Mouse (Mus musculus) adrenal gland, postnatal 10 days (tissue): ENCODE data around the gene Tcp11l1. TPM values are rescaled to one million over a fixed set of nuclear protein-coding genes. Genes with fewer than 3 reads are reported as not detected.
A peak's percentile ranks its signal among the peaks of the same experiment; 100 is the strongest.

ENCODE experiments used
- DNase-seq: peaks from one replicate; pipeline ENCODE4 v3.0.0; 2021; ENCODE audit warnings: mixed read lengths
- total RNA-seq, 2 experiments: library from RNA; stranded (reverse); gene quantifications; 2 replicates each; pipeline ENCODE4 v1.2.3; 2021

Gene Tcp11l1
- total RNA-seq, 2 experiments from 2014 or later: 9.4 to 13.0 TPM

DNA sequence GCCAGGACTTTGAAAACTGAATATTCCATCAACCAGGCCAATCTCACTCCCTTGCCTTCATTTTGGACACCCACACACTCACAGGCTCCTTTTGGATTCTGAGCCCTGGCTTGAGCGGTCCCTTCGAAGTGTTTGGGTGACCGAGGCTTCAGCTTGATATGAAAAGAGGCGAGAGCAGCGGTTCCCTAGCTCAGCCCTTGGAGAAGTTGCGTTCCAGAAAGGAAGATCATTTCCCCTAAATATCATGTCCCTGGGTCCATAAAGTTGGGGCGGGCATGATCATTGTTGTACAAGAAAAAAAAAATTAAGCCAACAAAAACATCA is 479 bp upstream of the Tcp11l1 start:
- DNase-seq: no peak

DNA sequence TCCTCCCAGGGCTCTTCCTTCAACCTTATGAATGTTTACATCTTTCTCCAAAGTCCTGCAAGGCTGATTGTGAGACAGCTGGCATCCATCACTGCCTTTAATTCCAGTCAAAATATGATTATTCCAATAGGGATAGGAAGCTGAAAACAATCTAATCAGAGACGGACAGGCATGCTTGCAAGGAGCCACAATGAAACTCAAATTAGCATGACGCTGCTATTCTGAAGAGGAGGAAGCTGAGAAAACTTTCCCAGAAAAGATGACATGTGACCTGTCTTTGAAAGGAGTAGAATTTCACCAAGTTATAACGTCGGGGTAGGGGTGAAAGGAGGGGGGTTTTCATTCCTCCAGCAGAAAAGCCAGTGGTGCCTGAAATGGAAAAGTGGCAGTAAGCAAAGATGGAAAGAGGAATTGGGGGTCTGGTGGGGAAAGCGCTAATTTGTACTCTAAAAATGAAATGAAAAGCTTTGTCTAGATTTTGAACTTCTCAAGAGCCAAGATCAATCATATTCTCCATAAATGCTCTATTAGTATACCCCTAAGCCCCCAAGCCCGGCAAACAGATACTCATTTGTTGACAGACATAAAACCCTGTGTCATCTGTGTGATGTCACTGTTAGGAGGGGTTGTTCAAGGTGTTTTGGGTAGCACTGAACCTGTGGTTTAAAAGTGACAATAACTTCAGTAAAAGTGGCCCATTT is 1.1 kb downstream of the Tcp11l1 start:
- no peak for DNase-seq

DNA sequence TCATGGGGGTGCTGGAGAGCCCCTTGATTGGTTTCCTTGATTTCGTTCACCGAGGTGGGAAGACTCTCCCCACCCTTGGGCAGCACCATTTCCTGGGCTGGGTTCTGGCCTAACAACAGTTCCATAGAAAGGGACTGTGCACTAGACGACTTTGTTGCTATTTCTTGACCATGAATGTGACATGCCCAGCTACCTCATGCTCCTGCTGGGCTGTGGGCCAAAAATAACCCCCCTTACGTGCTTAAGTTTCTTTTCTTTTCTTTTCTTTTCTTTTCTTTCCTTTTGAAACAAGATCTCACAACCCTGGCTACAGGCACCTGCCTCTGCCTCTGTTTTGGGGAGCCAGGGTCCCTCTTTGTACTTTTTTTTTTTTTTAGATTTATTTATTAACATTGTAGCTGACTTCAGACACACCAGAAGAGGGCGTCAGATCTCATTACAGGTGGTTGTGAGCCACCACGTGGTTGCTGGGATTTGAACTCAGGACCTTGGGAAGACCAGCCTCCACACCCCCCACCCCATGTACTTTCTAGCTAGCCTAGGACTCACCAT is 2.1 kb downstream of the Tcp11l1 start:
- DNase-seq: no peak

DNA sequence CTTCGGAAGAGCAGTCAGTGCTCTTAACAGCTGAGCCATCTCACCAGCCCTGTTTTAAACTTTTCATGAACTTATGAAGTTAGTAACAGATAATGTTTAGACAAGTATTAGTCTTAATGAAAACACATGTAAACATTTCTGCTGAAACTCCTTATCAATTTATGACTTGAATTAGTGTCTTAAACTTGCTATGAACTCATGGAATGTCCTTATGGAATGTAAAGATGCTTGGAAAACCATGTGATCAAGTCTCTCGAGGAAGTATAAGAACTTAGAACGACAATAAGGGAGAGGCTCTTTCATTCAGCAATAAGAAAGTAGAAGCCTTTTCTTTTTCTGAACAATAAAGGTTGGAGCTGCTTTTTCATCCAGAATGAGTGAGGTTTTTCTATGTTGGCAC is 7.6 kb downstream of the Tcp11l1 start:
- no peak for DNase-seq

DNA sequence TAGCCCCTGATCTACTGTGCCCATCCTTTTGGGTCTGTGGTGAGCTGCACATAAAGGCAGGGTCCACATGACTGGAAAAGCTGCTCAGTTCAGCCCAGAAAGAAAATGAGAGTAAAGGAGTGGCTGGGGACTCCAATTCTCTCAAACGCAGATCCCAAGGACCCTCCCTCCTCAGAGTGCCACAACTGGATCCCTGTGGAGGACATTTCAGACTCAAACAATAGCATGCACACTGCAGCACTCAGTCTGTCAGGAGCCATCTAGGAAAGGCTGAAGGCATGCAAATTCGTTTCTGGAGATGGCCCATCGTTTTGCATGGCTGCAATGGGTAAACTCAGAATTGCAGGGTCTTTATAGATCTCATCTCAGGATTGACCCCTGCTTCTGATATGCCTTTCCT is 8.8 kb downstream of the Tcp11l1 start:
- DNase-seq: no peak

DNA sequence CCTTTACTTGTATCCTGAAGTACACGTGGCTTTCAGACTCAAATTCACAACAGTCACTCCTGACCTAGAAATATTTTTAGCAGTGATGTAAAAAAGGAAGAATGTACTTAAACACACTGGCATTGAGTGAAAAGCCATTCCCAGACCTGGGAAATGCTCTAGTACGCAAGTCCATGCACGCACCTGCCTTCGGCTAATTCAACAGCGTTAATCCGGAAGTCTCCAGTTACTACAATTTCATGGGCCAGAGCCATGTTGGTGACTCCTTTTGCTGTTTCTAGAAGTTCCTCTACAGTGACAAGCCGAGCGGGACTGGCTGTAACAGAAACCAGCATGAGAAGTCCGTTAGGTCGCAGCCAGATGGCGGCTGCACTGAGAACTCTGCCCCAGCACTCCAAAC is 12.3 kb downstream of the Tcp11l1 start:
- DNase-seq: no peak

DNA sequence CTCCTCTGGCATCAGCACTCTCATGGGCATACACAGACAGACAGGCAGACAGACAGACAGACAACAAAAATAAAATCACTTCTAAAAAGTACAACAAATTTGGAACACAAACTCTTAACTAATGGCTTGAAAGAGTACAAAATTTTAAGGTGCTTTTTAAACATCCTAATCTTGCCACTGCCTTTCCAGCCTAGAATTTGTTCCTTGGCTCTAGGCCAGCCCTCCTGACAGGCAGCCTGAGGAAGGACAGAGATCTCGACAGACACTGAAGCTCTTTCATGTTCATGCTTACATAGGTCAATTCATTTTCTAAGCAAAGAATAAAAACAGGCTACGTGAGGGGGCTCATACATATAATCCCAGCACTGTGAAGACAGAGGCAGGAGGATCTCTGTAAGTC is 19.4 kb downstream of the Tcp11l1 start:
- DNase-seq: peak; percentile 46

DNA sequence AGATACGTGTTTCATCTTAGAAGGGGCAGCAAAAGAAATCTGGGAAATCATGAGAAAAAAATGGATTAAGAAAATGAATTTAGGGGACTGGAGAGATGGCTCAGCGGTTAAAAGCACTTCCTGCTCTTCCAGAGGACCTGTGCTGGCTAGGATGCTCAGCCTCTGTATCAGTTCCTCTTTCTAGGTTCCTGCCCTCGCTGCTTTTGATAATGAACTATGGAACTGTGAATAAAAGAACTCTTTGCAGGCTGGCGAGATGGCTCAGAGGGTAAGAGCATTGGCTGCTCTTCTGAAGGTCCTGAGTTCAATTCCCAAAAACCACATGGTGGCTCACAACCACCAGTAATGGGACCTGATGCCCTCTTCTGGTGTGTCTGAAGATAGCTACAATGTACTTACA is 21.2 kb downstream of the Tcp11l1 start:
- DNase-seq: no peak

DNA sequence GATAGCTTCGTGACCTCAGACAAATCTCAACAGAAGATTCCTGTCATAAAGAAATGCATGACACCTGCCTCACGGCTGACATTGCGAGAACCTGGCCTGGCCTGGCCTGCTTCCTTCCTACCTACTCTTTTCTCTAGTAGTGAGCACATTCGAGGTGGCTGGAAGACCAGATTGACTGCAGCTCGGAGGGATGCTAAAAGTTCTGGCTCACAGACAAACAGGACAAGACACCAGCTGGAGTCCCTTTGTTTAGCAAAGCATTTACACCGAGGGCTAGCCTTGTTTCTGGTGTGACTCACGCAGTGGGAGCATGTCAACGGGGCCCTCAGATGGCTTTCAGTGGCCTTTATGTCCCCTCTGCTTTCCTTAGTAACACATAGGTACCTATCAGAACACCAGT is 23.2 kb downstream of the Tcp11l1 start:
- DNase-seq: no peak

DNA sequence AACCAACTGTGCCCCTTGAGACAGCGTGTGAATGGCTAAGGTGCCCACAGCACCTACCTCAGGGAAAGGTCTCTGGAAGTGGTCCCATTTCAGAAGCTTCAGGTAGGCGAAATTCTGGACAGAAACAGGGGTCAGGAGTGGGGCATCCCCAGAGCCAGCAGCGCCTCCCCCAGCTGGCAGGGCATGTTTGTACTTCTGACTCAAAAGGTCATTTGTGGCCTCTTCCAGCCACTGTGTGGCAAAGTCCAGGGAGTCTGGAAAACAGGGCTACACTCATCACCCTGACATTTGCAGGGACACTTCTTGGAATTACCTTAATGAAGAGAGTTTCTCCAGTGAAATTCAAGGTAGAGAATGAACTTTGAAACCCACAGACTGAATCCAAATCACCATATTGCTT is 23.6 kb downstream of the Tcp11l1 start:
- no peak for DNase-seq

DNA sequence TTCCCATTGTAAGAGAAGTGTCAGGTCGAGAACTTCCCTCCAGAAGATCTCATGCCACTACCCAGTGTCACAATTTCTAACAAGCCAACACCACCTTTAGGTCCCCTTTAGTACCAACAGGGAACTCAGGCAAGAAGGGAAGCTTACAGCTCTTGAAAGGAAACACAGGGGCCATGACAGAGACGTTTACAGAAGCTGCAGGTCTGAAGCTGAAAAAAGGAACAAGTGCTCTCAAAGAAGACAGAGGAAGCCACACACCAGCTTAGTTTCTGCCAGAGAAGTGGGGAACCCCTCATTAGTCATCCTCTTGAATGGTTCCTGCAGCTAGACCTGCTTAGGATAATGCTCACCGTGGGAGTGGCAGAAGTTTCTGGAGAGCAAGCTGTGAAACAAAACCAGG is 24.7 kb downstream of the Tcp11l1 start:
- no peak for DNase-seq

DNA sequence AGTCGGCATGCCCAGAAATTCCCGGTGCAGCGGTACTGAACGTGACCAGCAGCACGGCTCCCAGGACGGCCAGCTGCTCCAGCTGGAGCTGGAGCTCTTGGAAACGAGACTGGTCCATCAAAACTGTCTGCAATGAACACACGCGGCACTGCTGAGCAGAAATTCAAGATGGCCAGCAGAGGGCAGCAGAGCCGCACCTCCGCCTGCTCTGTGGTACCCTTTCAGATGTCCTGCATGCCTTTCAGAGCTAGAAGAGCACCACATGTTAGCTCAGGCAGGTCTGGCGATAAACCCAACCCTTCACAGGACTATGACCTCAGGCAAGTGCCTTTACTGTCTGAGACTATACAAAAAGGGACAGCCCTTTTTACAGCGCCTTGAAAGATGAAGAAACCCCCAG is 26.6 kb downstream of the Tcp11l1 start:
- DNase-seq: peak; percentile 83

DNA sequence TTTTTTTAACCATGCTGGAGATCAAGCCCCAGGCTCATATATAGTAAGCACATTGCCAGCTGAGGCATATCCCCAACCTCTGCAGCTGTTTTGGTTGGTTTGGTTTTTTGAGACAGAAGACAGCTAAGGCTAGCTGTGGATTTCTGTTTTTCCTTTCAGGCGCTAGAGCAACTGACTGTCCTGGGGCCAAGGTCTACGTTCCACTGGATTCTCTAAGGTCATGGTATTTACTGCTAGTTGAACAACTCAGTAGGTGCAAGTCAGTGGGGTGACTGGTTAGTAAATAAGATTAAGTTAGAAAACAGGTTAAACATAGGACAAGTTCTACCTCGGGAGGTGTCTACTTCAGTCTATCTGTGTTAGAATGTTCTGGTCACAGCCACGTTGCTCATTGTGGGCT is 27.2 kb downstream of the Tcp11l1 start:
- no peak for DNase-seq

DNA sequence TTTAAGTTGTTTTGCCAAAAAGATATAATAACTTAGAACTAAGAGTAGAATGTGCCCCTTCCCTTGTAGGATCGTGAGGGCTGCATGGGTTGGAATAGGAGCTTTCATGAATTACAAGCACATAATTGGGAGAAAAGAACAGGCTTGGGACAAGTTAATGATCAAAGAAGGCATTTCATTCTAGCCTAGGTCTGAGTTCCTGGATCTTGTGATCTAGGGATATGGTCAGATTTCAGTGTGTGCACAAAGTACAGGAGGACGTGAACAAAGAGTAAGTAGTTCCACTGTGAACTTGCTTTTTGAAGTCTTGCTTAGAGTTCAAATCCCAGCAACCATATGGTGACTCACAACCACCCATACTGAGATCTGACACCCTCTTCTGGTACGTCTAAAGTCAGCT is 34.6 kb downstream of the Tcp11l1 start:
- DNase-seq: no peak

DNA sequence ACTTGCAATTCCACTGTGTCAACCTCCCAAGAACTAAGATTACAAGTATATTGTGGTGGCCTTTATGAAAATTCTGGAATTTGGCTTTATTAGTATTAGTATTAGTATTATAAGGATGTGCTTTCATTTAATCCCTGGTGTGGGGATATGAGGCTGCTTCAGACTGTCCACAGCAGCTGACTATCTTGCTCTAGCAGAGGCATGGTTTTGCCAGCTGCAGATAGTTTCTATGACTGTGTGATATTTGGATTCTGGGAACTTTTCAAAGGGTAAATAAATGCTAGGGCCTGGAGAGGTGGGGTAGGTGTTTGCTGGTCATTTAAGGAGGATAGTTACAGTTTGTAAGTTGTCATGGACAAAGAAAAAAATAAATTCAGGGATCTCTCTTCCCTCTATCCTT is 40.2 kb downstream of the Tcp11l1 start:
- no peak for DNase-seq

DNA sequence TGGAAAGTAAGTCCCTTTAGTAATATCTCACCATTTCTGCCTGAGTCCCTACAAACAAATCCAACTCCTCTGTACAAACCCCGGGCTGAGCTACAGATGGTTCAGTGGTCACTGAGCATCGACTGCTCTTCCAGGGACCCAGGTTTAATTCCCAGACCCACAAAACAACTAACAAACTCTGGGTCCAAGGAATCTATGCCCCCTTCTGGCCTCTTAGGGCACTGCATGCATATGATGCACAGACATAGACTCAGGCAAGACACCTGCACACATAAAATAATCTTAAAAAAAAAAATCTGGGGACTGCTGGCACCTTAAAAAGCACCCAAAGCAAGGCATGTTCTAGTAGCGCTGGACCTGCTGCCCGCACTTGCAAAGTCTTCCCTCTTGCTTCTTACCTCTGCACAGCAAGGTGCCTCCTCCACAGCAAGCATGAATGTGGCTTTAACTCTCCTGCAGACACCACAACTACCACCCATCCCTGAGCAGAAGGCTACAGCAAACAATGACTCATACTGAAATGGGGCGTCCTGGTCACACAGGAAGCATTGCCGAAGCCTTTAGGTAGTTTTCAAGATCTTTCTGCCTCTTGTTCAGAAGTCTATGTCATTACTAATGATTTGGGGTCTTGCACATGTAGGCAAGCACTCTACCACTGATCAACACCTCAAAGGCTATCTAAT is 42.7 kb downstream of the Tcp11l1 start:
- no peak for DNase-seq

DNA sequence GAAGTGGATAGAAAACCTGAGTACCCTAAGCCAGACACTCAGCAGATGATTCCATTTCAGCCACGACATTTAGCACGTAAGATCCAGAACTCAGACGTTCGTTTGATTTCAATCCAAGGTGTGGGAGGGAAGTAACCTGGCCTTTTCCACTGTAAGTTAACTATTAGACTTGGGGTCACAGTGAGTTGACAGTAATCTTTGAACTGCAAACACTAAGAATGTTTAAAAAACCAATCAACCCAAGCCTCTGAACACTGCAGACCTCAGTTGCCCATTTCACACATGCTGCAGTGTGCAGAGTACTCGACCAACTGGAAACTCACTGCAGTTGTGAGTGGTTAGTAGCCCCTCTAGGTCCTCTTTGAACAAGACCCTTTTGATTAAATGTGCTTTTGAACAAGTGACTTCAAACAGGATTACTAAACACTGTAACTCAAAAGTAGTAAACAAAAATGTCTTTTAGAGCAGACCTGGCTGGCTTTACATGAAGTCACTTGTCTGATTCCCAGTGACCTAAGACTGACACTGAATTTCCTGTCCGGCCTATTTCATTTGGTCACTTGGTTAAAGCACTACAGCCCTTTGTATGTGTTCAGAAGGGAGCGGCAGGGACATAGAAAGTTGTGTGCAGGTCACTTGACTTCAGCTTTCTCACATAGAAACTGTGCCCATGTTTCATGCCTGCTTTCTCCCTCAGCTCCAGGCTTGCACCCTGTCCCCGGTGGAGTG is 48.4 kb downstream of the Tcp11l1 start:
- DNase-seq: no peak

DNA sequence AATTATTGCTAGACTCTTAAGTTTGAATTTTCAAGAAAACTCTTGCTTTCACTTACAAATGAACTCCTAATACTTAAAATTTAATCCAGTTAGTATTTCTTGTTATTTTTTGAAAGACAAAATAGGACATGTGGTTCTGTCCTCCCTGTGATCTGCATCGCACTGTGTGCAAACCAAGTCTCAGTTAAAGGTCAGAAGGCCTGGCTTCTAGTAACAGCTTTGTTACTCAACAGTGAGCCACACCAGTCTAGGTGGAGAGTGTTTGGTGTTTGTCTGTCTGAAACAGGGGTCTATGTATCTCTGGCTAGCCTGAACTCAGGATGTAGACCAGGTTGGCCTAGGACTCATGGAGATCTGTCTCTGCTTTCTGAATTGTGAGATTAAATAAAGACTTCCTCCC is 53.3 kb downstream of the Tcp11l1 start:
- DNase-seq: no peak

DNA sequence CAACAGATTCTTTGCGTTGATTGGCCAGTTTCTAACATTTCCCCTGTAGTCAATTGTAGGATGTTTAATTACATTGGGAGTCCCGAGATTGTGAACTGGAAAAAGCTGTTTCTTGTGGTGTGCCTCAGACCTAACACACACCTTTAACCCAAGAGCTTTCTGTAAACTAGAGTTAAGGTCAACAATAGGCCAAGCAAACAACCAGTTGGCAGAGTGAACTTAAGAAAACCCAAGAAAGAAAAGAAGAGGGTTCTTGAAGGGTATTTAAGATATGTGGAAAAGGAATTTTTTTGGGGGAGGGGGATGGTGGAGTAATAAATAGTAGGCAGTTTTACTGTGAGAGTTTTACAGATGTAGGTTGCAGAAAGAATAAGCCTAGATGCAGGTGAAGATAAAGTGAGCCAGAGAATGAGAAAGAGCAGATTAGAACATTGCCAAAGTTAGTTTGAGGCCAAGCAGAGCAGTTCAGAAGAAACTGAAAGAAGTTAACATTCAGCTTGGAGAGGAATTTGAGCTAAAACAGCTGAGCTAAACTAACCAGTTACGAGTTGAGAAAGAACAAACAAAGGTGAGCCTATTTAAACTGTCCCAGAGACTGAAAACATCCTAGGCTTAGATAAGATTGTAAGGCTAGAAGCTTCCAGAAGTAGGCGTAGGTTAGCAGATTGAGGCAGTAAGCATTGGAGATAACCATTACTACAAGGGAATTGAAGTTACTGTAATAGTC is 95.8 kb downstream of the Tcp11l1 start:
- no peak for DNase-seq

DNA sequence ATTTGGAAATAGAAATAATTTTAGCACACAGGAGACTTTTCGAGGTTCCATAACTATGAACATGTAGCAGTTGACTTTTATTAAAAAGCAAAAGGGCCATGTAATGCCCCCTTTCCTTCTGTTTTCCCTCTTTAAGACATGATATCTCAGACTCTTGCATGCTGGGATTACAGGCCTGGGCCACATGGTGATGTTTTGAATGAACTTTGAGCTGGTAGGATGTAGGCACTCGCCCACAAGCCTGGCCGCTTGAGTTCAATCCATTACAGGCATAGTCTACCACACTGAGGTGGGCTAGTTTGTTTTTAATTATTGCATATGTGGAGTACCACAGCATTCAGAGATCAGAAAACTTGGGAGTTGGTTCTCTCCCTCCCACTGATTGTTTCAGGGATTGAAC is 97.2 kb downstream of the Tcp11l1 start:
- DNase-seq: no peak
